Mouse (Mus musculus) E14TG2a.4 (cell line): ENCODE measurements around the gene Epn3.

ENCODE experiments used
- CTCF ChIP-seq: conservative IDR thresholded peaks from 2 replicates; pipeline ENCODE4 v1.5.1; 2014; ENCODE audit warnings: low read length
- POU5F1 ChIP-seq: IDR thresholded peaks from 2 replicates; pipeline ENCODE4 v1.6.1; 2014; ENCODE audit warnings: low read length, borderline replicate concordance

DNA sequence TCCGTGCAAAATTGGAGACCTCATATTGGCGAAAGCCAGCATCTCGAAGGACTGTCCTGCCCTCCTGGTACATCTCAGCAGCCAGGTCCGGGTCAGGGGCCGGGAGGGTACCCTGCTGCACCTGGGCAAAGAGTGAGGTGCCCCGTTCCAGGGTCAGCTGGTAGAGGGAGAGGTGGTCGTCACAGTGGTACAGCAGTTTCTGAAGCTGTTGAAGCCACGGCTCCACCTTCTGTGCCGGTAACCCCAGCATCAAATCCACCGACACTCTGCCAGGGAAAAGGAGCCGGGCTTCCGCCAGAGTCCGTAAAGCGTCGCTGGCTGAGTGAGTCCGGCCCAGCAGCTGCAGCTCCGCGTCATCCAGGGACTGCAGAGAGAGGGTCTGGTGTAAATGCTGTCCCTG is 44.6 kb upstream of the Epn3 start:
- TF ChIP-seq CTCF, result no peak
- TF ChIP-seq POU5F1, result no peak
